Mouse (Mus musculus): ENCODE measurements around the gene Taf8.

GRCm38 (mm10) chr17:47462728-47463388 lies 39.2 kb downstream of the Taf8 start:
- no peak for TF ChIP-seq POLR2A (IDR thresholded peaks at IDR 0.05; ENCODE audit: low read depth, low read length)
- TF ChIP-seq CTCF (IDR thresholded peaks at IDR 0.05; ENCODE audit: extremely low read depth, insufficient read length, insufficient replicate concordance, low read depth, low read length): no peak

All from small intestine, adult 2 months (tissue).